Mouse (Mus musculus) ovary, adult 18-20 months (tissue): ENCODE measurements around the gene Tcn2.

Source experiments
- DNase-seq: peaks from one replicate; pipeline ENCODE4 v3.0.0; 2022; ENCODE audit warnings: low spot score, mixed read lengths

The Tcn2 gene

GRCm38 (mm10) chr11:3894406-3895281 lies 37.3 kb downstream of the Tcn2 start, which contains the start of the genes 4921536K21Rik and Dusp18:
4921536K21Rik (minus strand) TSS chr11:3895098.
Dusp18 (plus strand) TSS chr11:3895240.
- DNase-seq: peak; percentile 90

GRCm38 (mm10) chr11:3893970-3894369 lies 38.0 kb downstream of the Tcn2 start:
- no peak for DNase-seq

- DNase-seq: no peak
Observed at GRCm38 (mm10) chr11:3887331-3887730, 44.6 kb downstream of the Tcn2 start.

GRCm38 (mm10) chr11:3883711-3884110 lies 48.2 kb downstream of the Tcn2 start:
- DNase-seq: no peak

GRCm38 (mm10) chr11:3879836-3880235 lies 52.1 kb downstream of the Tcn2 start:
- DNase-seq: peak; percentile 23

- no peak for DNase-seq
Observed at GRCm38 (mm10) chr11:3878660-3879059, 53.3 kb downstream of the Tcn2 start.

- no peak for DNase-seq
Observed at GRCm38 (mm10) chr11:3876419-3876818, 55.5 kb downstream of the Tcn2 start.
